Mouse (Mus musculus) layer of hippocampus, adult 6 months (tissue): ENCODE results near the gene Cenph. TPM values are rescaled to one million over a fixed set of nuclear protein-coding genes. Genes with fewer than 3 reads are reported as not detected.

ENCODE experiments used
- long read RNA-seq, 2 experiments: library from polyadenylated mRNA; unstranded; transcript quantifications; one replicate each; pipeline ENCODE4 v2.0.0; 2019 to 2020
- polyA plus RNA-seq: library from polyadenylated mRNA; unstranded; fragments of <200 nt; fragmentation: Nextera tagmentation; gene quantifications from 2 replicates; pipeline ENCODE4 v1.2.3, GENCODE M21; 2021

Gene Cenph
- 0.26 and 0.40 TPM in 2 replicates for polyA plus RNA-seq
- long read RNA-seq, experiment 1, result 0 reads
- long read RNA-seq, experiment 2, partial matches to known transcripts, result 0 of 1 reads
- long read RNA-seq, experiment 2, other reads (novel, unspliced or antisense), result 0 of 1 reads

GRCm38 (mm10) chr13:100775252-100776055 is at the start of gene Cenph:
Gene Cenph (minus strand): TSS chr13:100775899.

DNA sequence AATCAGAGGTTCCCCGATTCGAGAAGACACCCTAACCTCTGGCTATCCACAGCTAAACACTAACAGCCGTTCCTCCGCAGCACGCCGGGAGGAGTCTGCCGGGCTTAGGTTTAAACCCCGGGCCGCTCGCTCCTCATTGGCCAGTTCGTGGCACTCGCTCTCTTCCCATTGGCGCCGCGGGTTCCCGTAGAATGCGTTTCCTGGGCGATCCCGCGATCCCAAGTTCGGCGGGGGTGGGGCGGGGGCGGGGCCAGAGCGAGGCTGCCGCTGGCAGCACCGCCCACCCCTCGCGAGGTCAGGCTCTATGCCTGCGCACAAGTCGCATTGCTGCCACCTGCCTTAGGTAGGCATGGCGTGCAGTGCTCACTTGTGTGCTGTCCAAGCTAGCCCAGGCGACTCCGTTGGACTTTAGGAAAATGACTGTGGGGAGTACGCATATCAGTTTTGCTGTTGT is 10.7 kb upstream of the Cenph start, which contains the start of gene Ccnb1:
Gene Ccnb1 (minus strand): TSS at position 157 of the 454 bp plus-strand sequence.

DNA sequence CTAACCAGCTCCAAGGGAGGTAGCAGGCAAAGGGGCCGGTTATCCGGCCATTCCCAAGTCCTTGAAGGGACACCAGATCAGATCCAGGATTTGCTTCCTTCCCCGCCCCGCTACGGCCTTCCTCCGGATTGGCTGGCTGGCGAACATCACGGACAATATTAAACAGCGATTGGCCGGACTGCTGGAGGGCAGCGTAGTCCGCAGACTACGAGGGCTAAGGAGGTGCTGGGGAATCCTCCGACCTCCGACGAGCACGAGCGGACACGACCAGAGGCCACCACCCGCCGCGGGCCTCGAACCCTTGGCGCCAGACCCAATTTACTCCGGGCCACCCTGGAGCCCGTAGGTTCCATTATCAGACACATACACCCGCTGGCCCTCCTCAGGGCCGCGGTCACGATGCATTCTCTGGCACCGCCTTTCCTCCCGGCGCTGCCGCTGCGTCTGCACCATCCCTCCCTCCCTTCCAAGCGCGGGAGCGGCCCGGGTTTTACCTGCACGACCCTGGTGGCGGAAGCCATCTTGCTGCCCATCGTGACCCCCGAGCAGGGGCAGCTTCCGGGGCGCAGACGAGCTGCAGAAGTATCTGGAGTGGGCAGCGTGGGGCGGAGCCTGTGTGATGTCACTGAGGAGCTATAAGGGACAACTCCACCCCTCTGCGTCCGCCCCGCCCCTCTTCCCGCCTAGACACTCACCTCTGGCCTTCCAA is 31.5 kb downstream of the Cenph start, which contains the start of gene Mrps36:
Gene Mrps36 (minus strand): TSS at position 624 of the 709 bp plus-strand sequence.

GRCm38 (mm10) chr13:100730861-100731176 is 44.9 kb downstream of the Cenph start, which contains the start of gene Cdk7:
Gene Cdk7 (minus strand): TSS chr13:100730939.

Other genes starting within 250 kb of the Cenph start
- 8.0 and 11.6 TPM in 2 replicates for gene Ocln, start 223.2 kb downstream of the Cenph start, polyA plus RNA-seq
- 0.44 and 0.55 TPM in 2 replicates for gene Marveld2, start 158.9 kb downstream of the Cenph start, polyA plus RNA-seq
- gene Ak6, start 124.9 kb downstream of the Cenph start, polyA plus RNA-seq, result 180 and 183 TPM in 2 replicates
- 6.5 and 6.6 TPM in 2 replicates for gene Rad17, start 124.8 kb downstream of the Cenph start, polyA plus RNA-seq
- 25.8 and 28.8 TPM in 2 replicates for gene Taf9, start 124.3 kb downstream of the Cenph start, polyA plus RNA-seq
- 0.50 and 0.98 TPM in 2 replicates for gene Ccdc125, start 106.2 kb downstream of the Cenph start, polyA plus RNA-seq
- 21.3 and 23.4 TPM in 2 replicates for gene Cdk7, start 45.0 kb downstream of the Cenph start, polyA plus RNA-seq
- 225 and 231 TPM in 2 replicates for gene Mrps36, start 31.2 kb downstream of the Cenph start, polyA plus RNA-seq
- gene Ccnb1, start 10.7 kb upstream of the Cenph start, polyA plus RNA-seq, result 0.79 and 0.85 TPM in 2 replicates
- gene Slc30a5, start 57.5 kb upstream of the Cenph start, polyA plus RNA-seq, result 24.0 and 25.4 TPM in 2 replicates